Mouse (Mus musculus) left cerebral cortex, adult 18-20 months (tissue): ENCODE measurements at regions not wholly inside any gene's neighbourhood (a gene's known extent, or its start where the extent isn't known, plus 50 kb on each side); places are given as distances from the start of the nearest gene placed in this dataset.

Experiments
- DNase-seq, 2 experiments: peaks; one replicate each; pipeline ENCODE4 v3.0.0; 2021 to 2022; ENCODE audit warnings: low spot score in 2 of 2, mixed read lengths in 1 of 2

DNA sequence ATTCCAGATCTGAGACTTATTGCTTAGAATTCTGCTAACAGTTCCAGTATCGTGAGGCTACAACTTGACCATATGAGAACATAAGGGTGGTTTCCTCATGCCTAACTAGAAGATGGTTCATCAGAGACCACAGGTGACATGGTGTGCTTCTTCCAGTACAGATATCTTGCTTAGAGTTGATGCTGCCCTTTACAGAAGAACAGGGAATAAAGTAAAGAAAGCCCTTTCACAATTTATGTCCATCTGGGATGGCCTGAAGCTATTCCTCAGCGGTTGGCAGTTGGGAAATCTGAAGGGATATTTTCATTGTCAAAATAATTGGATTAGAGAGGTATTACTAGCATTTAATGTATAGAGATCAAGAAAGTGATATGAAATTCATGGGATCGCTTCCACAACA lies 184.3 kb downstream of the Fam49a start:
- DNase-seq: no peak

- no peak for DNase-seq
Observed at GRCm38 (mm10) chr12:12442872-12443271, 180.9 kb downstream of the Fam49a start.

- no peak for DNase-seq
Observed at GRCm38 (mm10) chr12:12436379-12436778, 174.4 kb downstream of the Fam49a start.

DNA sequence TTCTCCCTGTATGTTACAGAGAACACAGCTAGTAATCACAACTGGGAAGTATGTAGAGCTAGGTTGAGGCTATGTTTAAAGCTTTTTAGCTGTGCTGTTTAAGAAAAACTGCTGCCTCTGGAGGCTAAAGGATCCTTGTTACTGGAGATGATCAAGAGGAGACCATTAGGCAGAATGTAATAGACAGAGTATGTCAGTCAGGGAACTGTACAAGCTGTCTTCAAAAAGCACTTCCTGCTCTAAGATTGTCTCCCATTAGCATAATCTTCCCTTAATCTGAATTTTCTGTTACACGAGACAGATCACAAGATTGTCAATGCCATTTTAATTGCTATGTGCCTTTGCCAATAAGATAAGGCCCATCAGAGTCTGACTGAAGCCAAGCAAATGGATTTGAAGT lies 170.7 kb downstream of the Fam49a start:
- no peak for DNase-seq
